Mouse (Mus musculus) CH12.LX (cell line): ENCODE results near the gene Emc10.

Source experiments
- CHD1 ChIP-seq: IDR thresholded peaks from 2 replicates; pipeline ENCODE4 v1.6.1; 2012; ENCODE audit warnings: low read depth, low read length, improper control_type of control experiment, inconsistent platforms
- CTCF ChIP-seq, 2 experiments: IDR thresholded peaks in 1 of 2; conservative IDR thresholded peaks in 1 of 2; 2 replicates each; pipeline ENCODE4 v1.5.1; 2011 to 2012; ENCODE audit warnings: low read depth in 2 of 2, low read length in 2 of 2, improper control_type of control experiment in 1 of 2, inconsistent platforms in 1 of 2, mild to moderate bottlenecking in 1 of 2, moderate library complexity in 1 of 2
- E2F4 ChIP-seq: IDR thresholded peaks from 2 replicates; pipeline ENCODE4 v1.6.1; 2011; ENCODE audit warnings: low read depth, low read length, improper control_type of control experiment; ENCODE audit not compliant: insufficient replicate concordance
- POLR2A ChIP-seq: IDR thresholded peaks from 2 replicates; pipeline ENCODE4 v1.6.1; 2011; ENCODE audit warnings: low read depth, mild to moderate bottlenecking, improper control_type of control experiment, low read length
- POLR2AphosphoS2 ChIP-seq: IDR thresholded peaks from 2 replicates; pipeline ENCODE4 v1.6.1; 2011; ENCODE audit warnings: low read depth, low read length, improper control_type of control experiment

- TF ChIP-seq CTCF (conservative IDR thresholded peaks at IDR 0.05 in 1 of 2, IDR thresholded peaks at IDR 0.05 in 1 of 2; ENCODE audit: low read depth in 2 of 2, low read length in 2 of 2) = no peak
- TF ChIP-seq CHD1 = no peak
- TF ChIP-seq POLR2AphosphoS2 = no peak
- no peak for TF ChIP-seq POLR2A
- TF ChIP-seq E2F4 = no peak
Measured at GRCm38 (mm10) chr7:44490281-44490680, 6.0 kb downstream of the Emc10 start.
